Mouse (Mus musculus) thymus, postnatal 36 days (tissue): ENCODE measurements around the gene Srgn.

Source experiments
- DNase-seq, 2 experiments: peaks; one replicate each; pipeline ENCODE4 v3.0.0; 2022; ENCODE audit warnings: mixed read lengths in 2 of 2

Gene Srgn

GRCm38 (mm10) chr10:62527351-62527750 is at the start of gene Srgn:
Srgn (minus strand) TSS chr10:62527451.
- no peak for DNase-seq

- no peak for DNase-seq
Measured at GRCm38 (mm10) chr10:62575001-62575400, 47.8 kb upstream of the Srgn start.

GRCm38 (mm10) chr10:62570126-62570871 is 43.0 kb upstream of the Srgn start:
- no peak for DNase-seq

- DNase-seq: no peak
Measured at GRCm38 (mm10) chr10:62568861-62569260, 41.6 kb upstream of the Srgn start.

- DNase-seq: peak in 1 of 2 experiments; percentile 40
Measured at GRCm38 (mm10) chr10:62557736-62558135, 30.5 kb upstream of the Srgn start.

GRCm38 (mm10) chr10:62556558-62556901 is 29.3 kb upstream of the Srgn start:
- DNase-seq: no peak

GRCm38 (mm10) chr10:62555705-62556557 is 28.7 kb upstream of the Srgn start:
- DNase-seq: no peak

- peak; percentile 43 to 61 for DNase-seq
Measured at GRCm38 (mm10) chr10:62553611-62554091, 26.4 kb upstream of the Srgn start.

- no peak for DNase-seq
Measured at GRCm38 (mm10) chr10:62550787-62551300, 23.6 kb upstream of the Srgn start.

- DNase-seq: peak; percentile 72 to 77
Measured at GRCm38 (mm10) chr10:62549523-62550166, 22.4 kb upstream of the Srgn start.

GRCm38 (mm10) chr10:62546441-62546840 is 19.2 kb upstream of the Srgn start:
- DNase-seq: no peak

GRCm38 (mm10) chr10:62545759-62546158 is 18.5 kb upstream of the Srgn start:
- no peak for DNase-seq

GRCm38 (mm10) chr10:62544316-62544715 is 17.1 kb upstream of the Srgn start:
- peak in 1 of 2 experiments; percentile 36 for DNase-seq

- DNase-seq: peak; percentile 63 to 68
Measured at GRCm38 (mm10) chr10:62543399-62543808, 16.2 kb upstream of the Srgn start.

GRCm38 (mm10) chr10:62542928-62543327 is 15.7 kb upstream of the Srgn start:
- no peak for DNase-seq

GRCm38 (mm10) chr10:62542507-62542906 is 15.3 kb upstream of the Srgn start:
- DNase-seq: no peak

GRCm38 (mm10) chr10:62541499-62541898 is 14.2 kb upstream of the Srgn start:
- DNase-seq: no peak

GRCm38 (mm10) chr10:62540800-62541199 is 13.5 kb upstream of the Srgn start:
- no peak for DNase-seq

GRCm38 (mm10) chr10:62534509-62534908 is 7.3 kb upstream of the Srgn start:
- no peak for DNase-seq

- no peak for DNase-seq
Measured at GRCm38 (mm10) chr10:62532832-62533231, 5.6 kb upstream of the Srgn start.

- DNase-seq: no peak
Measured at GRCm38 (mm10) chr10:62530183-62530582, 2.9 kb upstream of the Srgn start.

GRCm38 (mm10) chr10:62522346-62522950 is 4.8 kb downstream of the Srgn start:
- no peak for DNase-seq

- DNase-seq: no peak
Measured at GRCm38 (mm10) chr10:62521763-62522162, 5.5 kb downstream of the Srgn start.
